Mouse (Mus musculus) adrenal gland, adult 18-20 months (tissue): ENCODE measurements around the gene Gm19345. TPM values are rescaled to one million over a fixed set of nuclear protein-coding genes. Genes with fewer than 3 reads are reported as not detected.

Experiments used
- DNase-seq, 2 experiments: peaks; one replicate each; pipeline ENCODE4 v3.0.0; 2021 to 2022; ENCODE audit warnings: low spot score in 2 of 2
- total RNA-seq, 2 experiments: library from RNA; stranded (reverse); gene quantifications; 1 replicate in 1 of 2; 2 replicates in 1 of 2; pipeline ENCODE4 v1.2.3; 2021

Gene Gm19345
- total RNA-seq, 2 experiments from 2014 or later, result not detected

- no peak for DNase-seq
These were observed 19.4 kb downstream of the Gm19345 start for GRCm38 (mm10) chr7:19871137-19871621.

DNA sequence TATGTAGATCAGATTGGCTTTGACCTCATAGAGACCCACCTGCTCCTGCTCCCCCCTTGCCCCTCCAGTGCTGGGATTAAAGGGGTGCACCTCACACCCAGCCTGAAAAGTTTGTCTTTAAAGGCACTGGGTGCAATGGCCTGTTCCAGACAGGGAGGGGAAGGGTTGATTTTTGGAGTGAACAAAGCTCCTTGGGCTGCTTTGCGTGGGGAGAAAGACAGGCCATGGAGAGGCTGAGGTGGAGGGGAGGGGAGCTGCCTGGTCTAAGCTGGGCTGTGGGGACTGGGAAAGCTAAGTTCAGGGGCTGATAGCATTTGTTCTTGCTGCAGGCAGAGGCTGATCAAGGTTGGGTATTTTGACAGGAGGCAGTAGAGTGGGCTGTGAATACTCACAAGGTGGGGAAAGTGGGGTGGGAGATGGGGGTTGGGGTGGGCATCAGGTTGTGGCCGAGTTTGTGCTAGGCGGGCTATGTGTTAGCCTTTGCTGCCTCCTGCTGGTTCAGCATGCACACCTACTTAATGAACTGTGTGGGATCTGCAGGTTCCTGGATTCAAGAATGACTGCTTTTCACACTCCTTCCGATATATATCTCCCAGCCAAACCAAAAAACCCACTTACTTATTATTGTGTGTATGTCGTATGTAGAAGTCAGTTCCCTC lies 20.3 kb downstream of the Gm19345 start:
- no peak for DNase-seq

DNA sequence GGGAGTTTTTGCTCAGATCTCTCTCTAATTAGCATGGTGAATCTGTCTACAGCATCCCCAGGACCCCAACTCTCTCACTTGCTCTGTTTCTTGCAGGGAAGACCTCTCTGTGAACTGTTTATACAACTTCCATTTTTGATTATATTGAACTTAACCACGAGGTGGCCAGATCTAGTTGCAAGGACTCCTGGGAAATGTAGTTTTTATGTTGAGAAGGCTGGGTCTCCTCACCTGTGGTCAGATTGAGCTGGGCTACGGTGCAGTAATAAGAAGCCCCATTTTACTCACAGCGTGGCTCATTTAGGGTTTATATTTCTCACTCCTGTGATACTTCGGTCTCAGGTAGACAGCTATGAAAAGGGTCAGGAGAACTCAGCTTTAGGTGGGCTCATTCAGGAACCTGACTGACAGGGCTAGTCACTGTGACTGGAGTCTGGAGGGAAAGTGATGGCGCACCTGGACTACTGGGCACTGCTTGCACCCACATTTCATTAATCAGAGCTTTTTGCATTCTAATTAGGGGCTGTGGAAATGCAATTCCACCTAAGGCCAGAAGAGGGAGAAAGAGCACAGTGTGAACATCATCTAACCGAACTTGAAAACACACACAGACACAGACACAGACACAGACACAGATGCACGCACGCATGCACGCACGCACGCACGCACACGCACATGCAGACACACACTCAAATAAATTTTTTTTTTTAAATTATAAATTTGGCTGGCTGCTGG lies 24.3 kb downstream of the Gm19345 start:
- no peak for DNase-seq

DNA sequence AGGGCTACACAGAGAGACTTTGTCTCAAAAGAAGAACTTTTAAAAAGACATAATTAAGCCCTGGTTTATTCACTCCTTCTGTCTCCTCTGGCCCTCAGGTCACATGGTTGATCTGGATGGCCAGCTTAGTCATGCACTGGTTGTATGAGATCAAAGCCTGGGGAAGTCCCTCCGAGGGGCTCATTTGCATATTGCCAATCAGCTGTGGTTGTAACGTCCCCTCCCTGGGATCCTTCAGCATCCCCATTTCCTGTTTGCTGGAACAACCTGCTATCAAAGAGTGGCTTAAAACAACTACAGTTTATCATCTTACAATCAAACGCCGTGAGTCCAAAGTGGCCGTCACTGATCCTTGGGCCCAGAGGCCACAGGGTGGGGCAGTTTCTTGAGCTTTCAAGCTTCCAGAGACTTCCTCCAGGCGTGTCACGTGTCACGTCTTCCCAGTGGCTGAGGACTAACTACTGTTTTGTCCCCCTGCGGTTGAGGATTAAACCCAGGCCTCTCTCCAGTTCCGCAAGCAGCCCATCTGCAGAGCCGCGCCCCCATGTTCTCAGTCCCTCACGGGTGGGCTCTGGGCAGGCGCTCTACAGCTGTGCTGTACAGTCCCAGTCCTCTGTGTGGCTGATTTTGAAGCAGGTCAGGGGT lies 25.1 kb downstream of the Gm19345 start:
- no peak for DNase-seq

DNA sequence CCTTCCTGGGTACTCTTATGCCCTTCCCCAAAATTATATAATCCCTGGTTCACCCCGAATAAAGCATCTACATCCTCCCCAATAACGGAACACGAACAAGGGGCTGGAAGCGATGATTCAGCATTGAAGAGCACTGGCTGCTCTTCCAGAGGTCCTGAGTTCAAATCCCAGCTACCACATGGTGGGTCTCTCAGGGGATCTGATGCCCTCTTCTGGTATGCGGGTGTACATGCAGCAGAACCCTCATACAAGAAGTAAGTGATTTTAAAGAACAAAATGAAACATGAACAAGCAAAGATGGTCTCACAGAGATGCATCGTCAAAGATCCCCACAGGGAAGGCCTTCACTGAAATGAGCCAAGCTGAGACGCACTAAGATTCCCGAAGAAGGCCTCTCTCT lies 29.0 kb downstream of the Gm19345 start:
- no peak for DNase-seq

DNA sequence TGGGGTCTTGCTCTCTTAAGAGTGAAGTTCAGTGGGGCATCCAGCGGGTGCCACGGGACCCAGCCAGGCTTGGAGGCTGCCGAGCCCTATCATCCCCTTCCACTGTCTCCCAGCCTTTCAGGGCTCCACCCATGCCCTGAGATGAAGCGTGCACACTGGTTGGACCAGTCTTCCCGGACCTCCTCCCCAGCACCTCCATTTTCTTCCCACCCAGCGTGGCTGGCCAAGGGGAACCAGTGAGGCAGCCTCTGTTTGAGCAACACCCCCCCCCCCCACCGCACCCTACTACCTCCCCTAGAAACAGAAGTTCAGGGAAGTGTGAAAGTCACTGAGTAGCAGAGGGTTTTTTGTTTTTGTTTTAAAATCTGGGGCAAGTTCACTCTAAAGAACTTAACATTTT lies 36.0 kb downstream of the Gm19345 start, which contains the start of gene Ceacam19:
Gene Ceacam19, minus strand, starts transcription at position 117 of the 400 bp plus-strand sequence.
- no peak for DNase-seq

- DNase-seq, result peak; percentile 64 to 69
These were observed 38.1 kb downstream of the Gm19345 start for GRCm38 (mm10) chr7:19889881-19890280.

Other genes starting within 250 kb of the Gm19345 start
- 10 to 100 TPM; 36.5 to 36.9 TPM for gene Clasrp, start 247.5 kb upstream of the Gm19345 start, total RNA-seq
- gene Relb, start 222.6 kb upstream of the Gm19345 start, total RNA-seq, result 10 to 100 TPM; 31.9 TPM
- 100 to 1,000 TPM; 136 to 157 TPM for gene Clptm1, start 187.0 kb upstream of the Gm19345 start, total RNA-seq
- gene Apoc2, start 174.1 kb upstream of the Gm19345 start, total RNA-seq, result 1 to 10 TPM; 1.1 to 2.1 TPM
- gene Gm44805, start 170.6 kb upstream of the Gm19345 start, total RNA-seq, result under 1 TPM in 1 of 2 experiments, not detected in 1; 0.50 TPM
- 100 to 1,000 TPM in 1 of 2 experiments, 10 to 100 TPM in 1; 31.6 to 112 TPM for gene Apoc4, start 170.5 kb upstream of the Gm19345 start, total RNA-seq
- 100 to 1,000 TPM; 156 to 789 TPM for gene Apoc1, start 159.3 kb upstream of the Gm19345 start, total RNA-seq
- gene Apoe, start 152.8 kb upstream of the Gm19345 start, total RNA-seq, result 1,000 to 10,000 TPM; 1,225 to 1,306 TPM
- gene Tomm40, start 136.6 kb upstream of the Gm19345 start, total RNA-seq, result 100 to 1,000 TPM; 123 to 126 TPM
- 100 to 1,000 TPM in 1 of 2 experiments, 10 to 100 TPM in 1; 76.9 to 105 TPM for gene Nectin2, start 101.5 kb upstream of the Gm19345 start, total RNA-seq
- 10 to 100 TPM; 43.2 to 53.2 TPM for gene Bcam, start 81.0 kb upstream of the Gm19345 start, total RNA-seq
- under 1 TPM in 1 of 2 experiments, not detected in 1; 0.64 TPM for gene Cblc, start 55.2 kb upstream of the Gm19345 start, total RNA-seq
- gene Bcl3, start 29.2 kb upstream of the Gm19345 start, total RNA-seq, result 10 to 100 TPM; 21.9 to 34.8 TPM
- not detected for gene Ceacam16, start 9.3 kb downstream of the Gm19345 start, total RNA-seq
- not detected for gene Ceacam19, start 36.0 kb downstream of the Gm19345 start, total RNA-seq
- 10 to 100 TPM; 20.8 to 32.4 TPM for gene Pvr, start 69.2 kb downstream of the Gm19345 start, total RNA-seq
- gene Igsf23, start 98.8 kb downstream of the Gm19345 start, total RNA-seq, result not detected
- not detected for gene Ceacam20, start 113.4 kb downstream of the Gm19345 start, total RNA-seq
- not detected for gene Nlrp9b, start 139.5 kb downstream of the Gm19345 start, total RNA-seq
- gene Vmn1r91, start 247.7 kb downstream of the Gm19345 start, total RNA-seq, result not detected